Mouse (Mus musculus): ENCODE results near the gene Tnfsf15. TPM values are rescaled to one million over a fixed set of nuclear protein-coding genes. Genes with fewer than 3 reads are reported as not detected.

Tnfsf15 gene
- total and polyA plus RNA-seq, 3 experiments = 63.3 to 127 (median 93.9) TPM

DNA sequence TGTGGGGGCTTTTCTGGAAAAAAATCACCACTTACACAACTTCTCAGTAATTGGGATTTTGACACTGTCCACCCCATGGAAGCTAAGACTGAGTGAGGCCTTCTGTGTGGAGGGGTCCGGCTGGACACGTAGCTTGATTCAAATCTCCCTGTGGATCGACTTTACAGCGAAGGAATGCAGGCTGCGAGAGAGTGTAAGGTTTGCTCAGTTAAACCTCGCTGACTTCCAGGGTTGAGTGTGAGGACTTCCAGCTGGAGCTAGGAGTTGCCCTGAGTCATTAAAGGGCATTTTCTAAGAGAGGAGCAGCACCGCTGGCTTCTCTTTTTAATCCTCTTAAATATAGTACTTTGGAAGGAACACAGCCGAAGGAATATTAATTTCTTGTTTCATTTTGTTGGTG, 57.5 kb downstream of the Tnfsf15 start:
- Histone ChIP-seq H3K4me1 (ENCODE audit: control insufficient read depth in 1 of 2, insufficient read depth in 2 of 2) (peaks cover 0 to 13% of the 10 kb centered on the region in 2 experiments; a peak in 1 of 4 replicates), H3K4me2 (ENCODE audit: insufficient read depth, low read depth, poor library complexity, severe bottlenecking) (no peak overlapping the region), H3K9ac (ENCODE audit: insufficient read depth, low read depth) (no peak overlapping the region), H3K79me2 (replicated peaks; ENCODE audit: control insufficient read depth, extremely low read depth, insufficient read depth, poor library complexity, severe bottlenecking) (no peaks in the 10 kb centered on the region), H3K27ac (ENCODE audit: insufficient read depth, low read depth) (no peak overlapping the region), H3K27me3 (replicated peaks) (no peaks in the 10 kb centered on the region), H3K9me3 (replicated peaks; ENCODE audit: low read length) (no peaks in the 10 kb centered on the region), H3K4me3 (replicated peaks in 1 of 3; ENCODE audit: low read depth in 2 of 3, low read length in 2 of 3, poor library complexity in 1 of 3) (no peak overlapping the region), H3K36me3 (replicated peaks in 1 of 2; ENCODE audit: control insufficient read depth in 1 of 2, insufficient read depth in 1 of 2, low read length in 1 of 2) (no peaks in the 10 kb centered on the region)
- no peak for TF ChIP-seq MYC (IDR thresholded peaks at IDR 0.05; ENCODE audit: low read depth, low read length)
- TF ChIP-seq ELF1 (IDR thresholded peaks at IDR 0.05; ENCODE audit: low read depth, low read length) = no peak
- no peak for TF ChIP-seq CHD2 (IDR thresholded peaks at IDR 0.05; ENCODE audit: low read length)
- no peak for TF ChIP-seq JUND (conservative IDR thresholded peaks at IDR 0.05; ENCODE audit: low read depth, low read length)
- no peak for TF ChIP-seq POLR2A (IDR thresholded peaks at IDR 0.05; ENCODE audit: low read depth, low read length)
- dilution Hi-C loops (cut with MboI; ENCODE audit: extremely low pct_ligation_motif_present, extremely low pct_unique_long_range_greater_than_20kb, low sequenced_read_pairs) (no loop called here), in situ Hi-C loops (cut with MboI; ENCODE audit: low pct_ligation_motif_present, low pct_unique_long_range_greater_than_20kb, low sequenced_read_pairs) (loop anchor here (5.0 to 10.0 kb wide), 3 partner anchors 53 to 257 kb away; no protein-coding TSS in a partner anchor)
- DNase-seq (ENCODE audit: extremely low read depth) = no peak

DNA sequence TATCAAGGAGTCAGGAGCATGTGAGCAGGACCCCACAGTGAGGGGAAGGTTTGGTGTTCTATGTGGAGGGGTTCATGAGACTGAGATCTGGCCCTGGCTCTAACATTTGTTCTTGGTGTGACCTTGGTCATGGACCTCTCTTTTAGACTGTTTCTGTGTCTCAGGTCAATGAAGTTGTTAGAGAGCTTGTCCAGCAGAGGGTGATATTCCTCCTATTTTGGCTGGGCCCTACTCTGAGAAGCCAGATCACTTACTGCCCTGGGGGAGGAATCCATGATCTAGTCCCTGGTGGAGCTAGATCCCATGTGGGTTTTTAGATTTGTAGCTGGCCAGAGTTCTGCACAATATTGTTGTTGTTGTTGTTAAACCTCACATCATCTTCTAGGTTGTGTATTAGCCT, 58.8 kb downstream of the Tnfsf15 start:
- Histone ChIP-seq H3K36me3 (replicated peaks in 1 of 2; ENCODE audit: control insufficient read depth in 1 of 2, insufficient read depth in 1 of 2, low read length in 1 of 2) (no peaks in the 10 kb centered on the region), H3K4me3 (replicated peaks in 1 of 3; ENCODE audit: low read depth in 2 of 3, low read length in 2 of 3, poor library complexity in 1 of 3) (no peak overlapping the region), H3K27ac (ENCODE audit: insufficient read depth, low read depth) (no peak overlapping the region), H3K9me3 (replicated peaks; ENCODE audit: low read length) (no peaks in the 10 kb centered on the region), H3K79me2 (replicated peaks; ENCODE audit: control insufficient read depth, extremely low read depth, insufficient read depth, poor library complexity, severe bottlenecking) (no peaks in the 10 kb centered on the region), H3K4me1 (ENCODE audit: control insufficient read depth in 1 of 2, insufficient read depth in 2 of 2) (peaks cover 0 to 16% of the 10 kb centered on the region in 2 experiments; a peak in 1 of 4 replicates), H3K9ac (ENCODE audit: insufficient read depth, low read depth) (no peak overlapping the region), H3K4me2 (ENCODE audit: insufficient read depth, low read depth, poor library complexity, severe bottlenecking) (no peak overlapping the region), H3K27me3 (replicated peaks) (no peaks in the 10 kb centered on the region)
- TF ChIP-seq EP300 (IDR thresholded peaks at IDR 0.05; ENCODE audit: low read length) (0 out of 2 replicates have a peak, but pooled peaks have one; percentile 21), ZMIZ1 (IDR thresholded peaks at IDR 0.05; ENCODE audit: low read depth, low read length) (no peak), TBP (conservative IDR thresholded peaks at IDR 0.05; ENCODE audit: low read depth, low read length) (no peak), ELF1 (IDR thresholded peaks at IDR 0.05; ENCODE audit: low read depth, low read length) (no peak), CTCF (conservative IDR thresholded peaks at IDR 0.05 in 1 of 2, IDR thresholded peaks at IDR 0.05 in 1 of 2; ENCODE audit: low read depth in 2 of 2, low read length in 2 of 2) (peak; percentile 51 to 96), MXI1 (IDR thresholded peaks at IDR 0.05; ENCODE audit: low read depth, low read length) (no peak), MEF2A (IDR thresholded peaks at IDR 0.05; ENCODE audit: borderline replicate concordance, low read depth, low read length) (peak; percentile 48; the same call in 1 of the 2 replicates), KAT2A (IDR thresholded peaks at IDR 0.05; ENCODE audit: insufficient replicate concordance, low read length) (no peak), ZKSCAN1 (IDR thresholded peaks at IDR 0.05; ENCODE audit: borderline replicate concordance, low read depth, low read length) (no peak), NRF1 (IDR thresholded peaks at IDR 0.05; ENCODE audit: low read depth, low read length) (0 out of 2 replicates have a peak, but pooled peaks have one; percentile 13), CHD2 (IDR thresholded peaks at IDR 0.05; ENCODE audit: low read length) (no peak), UBTF (IDR thresholded peaks at IDR 0.05; ENCODE audit: low read depth, low read length) (no peak), USF1 (IDR thresholded peaks at IDR 0.05; ENCODE audit: low read depth, low read length) (no peak), NELFE (IDR thresholded peaks at IDR 0.05; ENCODE audit: low read depth, low read length) (peak; percentile 38; the same call in 1 of the 2 replicates), POLR2A (IDR thresholded peaks at IDR 0.05; ENCODE audit: low read depth, low read length) (no peak), USF2 (conservative IDR thresholded peaks at IDR 0.05; ENCODE audit: low read depth, low read length) (no peak), SMC3 (IDR thresholded peaks at IDR 0.05; ENCODE audit: low read depth, low read length) (peak; percentile 100), SIN3A (IDR thresholded peaks at IDR 0.05; ENCODE audit: low read length) (peak; percentile 70; the same call in 1 of the 2 replicates), BHLHE40 (IDR thresholded peaks at IDR 0.05; ENCODE audit: low read depth, low read length) (no peak), HCFC1 (IDR thresholded peaks at IDR 0.05; ENCODE audit: low read depth, low read length) (no peak), POLR2AphosphoS2 (IDR thresholded peaks at IDR 0.05; ENCODE audit: low read depth, low read length) (no peak), RAD21 (IDR thresholded peaks at IDR 0.05; ENCODE audit: low read depth, low read length) (peak; percentile 99), ZC3H11A (IDR thresholded peaks at IDR 0.05; ENCODE audit: low read depth, low read length) (peak; percentile 98), ZNF384 (IDR thresholded peaks at IDR 0.05; ENCODE audit: low read depth, low read length) (no peak), JUND (conservative IDR thresholded peaks at IDR 0.05; ENCODE audit: low read depth, low read length) (no peak), IRF4 (IDR thresholded peaks at IDR 0.05; ENCODE audit: low read depth, low read length) (peak; percentile 61; the same call in 1 of the 2 replicates), PAX5 (IDR thresholded peaks at IDR 0.05; ENCODE audit: low read length) (no peak)
- peak; percentile 75 for DNase-seq (ENCODE audit: extremely low read depth)
- dilution Hi-C loops (cut with MboI; ENCODE audit: extremely low pct_ligation_motif_present, extremely low pct_unique_long_range_greater_than_20kb, low sequenced_read_pairs) = no loop called here
- in situ Hi-C loops (cut with MboI; ENCODE audit: low pct_ligation_motif_present, low pct_unique_long_range_greater_than_20kb, low sequenced_read_pairs) = loop anchor here (5.0 to 10.0 kb wide), 3 partner anchors 51 to 259 kb away; no protein-coding TSS in a partner anchor

Measured in CH12.LX (cell line).